Mouse (Mus musculus) cortical plate, adult 2 months (tissue): ENCODE results near the gene Lama1.

ENCODE experiments used
- CTCF ChIP-seq: fragments of 200-500 bp; IDR thresholded peaks from 2 replicates; pipeline ENCODE4 v1.5.1; 2011; ENCODE audit warnings: mild to moderate bottlenecking, control low read depth, low read length; ENCODE audit not compliant: insufficient read depth; ENCODE audit errors: extremely low read depth
- POLR2A ChIP-seq: fragments of 200-500 bp; IDR thresholded peaks from 2 replicates; pipeline ENCODE4 v1.6.1; 2011; ENCODE audit warnings: mild to moderate bottlenecking, low read length, control low read depth; ENCODE audit not compliant: insufficient read depth; ENCODE audit errors: extremely low read depth

- TF ChIP-seq CTCF (no peak), POLR2A (no peak)
Observed at GRCm38 (mm10) chr17:67813666-67814065, 116.6 kb downstream of the Lama1 start.
